Mouse (Mus musculus) A20 (cell line): ENCODE data around the gene Glrp1.

Source experiments
- DNase-seq: peaks from one replicate; pipeline ENCODE4 v3.0.0-alpha.2; 2011; ENCODE audit warnings: low read depth, low spot score

Glrp1 gene

DNA sequence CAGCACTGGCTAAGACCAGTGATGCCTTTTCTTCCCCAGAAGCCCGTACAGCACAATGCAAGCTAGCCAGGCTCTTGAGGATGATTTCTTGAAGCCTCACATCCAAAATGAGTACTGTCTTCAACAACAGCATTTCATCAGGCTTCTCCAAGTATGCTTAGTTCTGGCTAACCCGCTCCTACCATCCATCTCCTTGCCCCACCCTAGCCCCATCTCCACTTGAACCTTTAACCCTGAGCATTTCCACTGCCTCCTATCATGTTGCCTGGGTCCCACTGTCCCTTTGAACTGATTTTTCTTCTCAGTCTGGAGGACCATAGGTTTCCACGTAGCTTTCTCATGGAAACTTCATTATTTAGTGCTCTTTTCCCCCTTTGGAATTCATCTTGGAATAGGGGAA, 17.5 kb downstream of the Glrp1 start:
- DNase-seq = no peak

DNA sequence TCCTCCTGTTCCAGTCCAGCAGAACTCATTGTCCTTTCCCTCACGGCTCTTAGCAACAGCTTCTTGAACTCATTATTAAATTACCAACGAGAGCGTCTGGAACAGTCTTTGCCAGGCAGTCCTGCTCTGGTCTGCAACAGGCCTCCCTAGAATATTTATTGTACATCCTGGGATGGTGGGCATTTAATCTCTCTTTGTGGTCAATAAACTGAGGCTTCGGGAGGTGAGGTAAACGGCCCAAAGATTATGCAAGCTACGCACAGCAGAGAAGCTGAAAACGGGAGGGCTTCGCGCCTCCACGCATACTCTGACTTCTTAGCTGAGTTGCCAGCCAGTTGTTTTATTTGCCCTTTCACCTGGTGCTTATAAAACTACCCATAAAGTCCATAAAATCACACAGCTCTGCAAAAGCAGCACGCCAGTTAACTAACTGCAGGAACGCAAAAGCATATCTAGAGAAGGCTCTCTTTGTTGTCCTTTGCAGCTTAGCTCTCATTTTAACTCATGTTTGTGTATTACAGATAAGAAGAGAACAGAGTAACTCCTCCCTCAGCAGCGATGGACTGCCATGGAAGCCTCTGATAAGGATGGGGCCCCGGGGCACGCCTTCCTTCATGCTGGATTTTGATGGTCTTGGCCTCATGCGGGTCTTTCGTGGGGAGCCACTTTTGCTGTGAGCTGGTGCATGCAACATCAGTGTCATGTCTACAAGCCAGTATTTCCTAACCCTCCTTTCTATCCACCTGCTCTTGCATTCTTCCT, 18.1 kb downstream of the Glrp1 start:
- no peak for DNase-seq

DNA sequence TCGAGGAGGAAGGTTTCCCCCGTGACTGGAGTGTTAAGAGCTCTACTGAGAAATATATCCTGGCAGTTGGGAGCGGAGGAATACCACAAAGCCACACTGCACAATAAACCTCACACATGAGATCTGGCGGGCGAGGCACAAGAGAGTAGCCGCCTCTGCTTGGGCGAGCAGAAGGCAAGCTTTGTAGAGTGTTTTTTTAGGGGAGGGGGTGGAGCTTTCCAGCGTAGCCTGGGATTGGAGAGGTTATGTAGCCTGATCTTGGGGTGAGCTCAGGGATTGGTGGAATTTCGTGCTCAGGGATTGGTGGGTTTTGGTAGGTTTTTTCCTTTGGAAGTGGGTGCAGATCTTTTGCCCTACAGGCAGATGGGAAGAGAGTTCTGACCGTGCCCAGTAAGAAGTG, 19.7 kb downstream of the Glrp1 start:
- DNase-seq = no peak

DNA sequence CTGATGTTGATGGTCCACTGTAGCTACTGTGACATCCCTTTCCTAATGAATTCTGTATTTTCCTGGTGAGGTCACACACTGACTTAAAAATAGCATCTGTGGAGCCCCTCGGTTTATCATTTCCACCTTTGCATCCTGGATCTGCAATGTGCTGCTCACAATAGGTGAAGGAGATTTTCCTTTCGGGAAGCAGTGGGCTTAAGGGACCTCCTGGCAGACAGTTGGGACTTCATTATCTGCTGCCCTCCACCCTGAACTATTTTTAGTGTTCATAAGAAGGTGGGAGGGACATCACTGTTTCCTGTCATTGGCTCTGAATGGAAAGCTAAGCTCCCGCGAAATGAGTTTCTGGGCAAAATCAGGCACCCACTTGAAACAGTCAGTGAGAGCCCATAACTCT, 20.9 kb downstream of the Glrp1 start:
- DNase-seq = no peak

DNA sequence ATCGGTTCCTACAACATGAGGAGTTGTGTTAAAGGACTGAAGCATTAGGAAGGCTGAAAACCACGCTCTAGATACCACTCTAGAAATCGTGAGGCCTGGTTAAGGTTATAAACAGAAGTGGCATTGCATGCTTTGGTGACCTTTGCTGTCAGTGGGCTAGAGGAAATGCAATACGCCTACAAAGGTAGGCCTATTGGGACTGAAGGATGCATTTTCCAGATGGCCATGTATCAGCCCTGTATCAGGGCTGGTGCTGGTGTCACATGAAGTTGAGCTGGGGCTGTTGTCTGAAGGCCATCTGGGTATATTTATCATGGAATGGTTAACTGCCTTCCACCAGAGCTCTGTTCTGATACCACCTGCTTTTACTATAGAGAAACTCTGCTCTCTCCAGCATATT, 23.5 kb downstream of the Glrp1 start:
- DNase-seq = no peak

DNA sequence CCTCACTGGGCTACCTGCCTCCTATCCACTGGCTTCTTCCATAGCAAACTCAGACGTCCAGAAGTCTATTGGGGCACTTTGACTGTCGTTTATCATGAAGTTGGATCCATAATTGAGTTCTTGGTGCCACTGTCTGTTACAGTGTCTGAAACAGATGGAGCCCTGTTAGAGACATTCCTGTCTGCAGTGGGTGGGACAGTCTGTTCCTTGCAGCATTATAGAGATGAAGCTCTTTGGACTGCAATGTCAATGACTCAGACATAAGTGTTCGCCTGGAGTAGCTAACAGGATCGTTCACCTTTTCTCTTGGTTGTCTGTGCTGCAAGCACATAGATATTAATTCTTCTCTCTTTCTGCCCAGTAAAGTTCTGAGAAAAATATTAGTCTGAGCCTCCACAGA, 25.8 kb downstream of the Glrp1 start:
- DNase-seq = no peak

DNA sequence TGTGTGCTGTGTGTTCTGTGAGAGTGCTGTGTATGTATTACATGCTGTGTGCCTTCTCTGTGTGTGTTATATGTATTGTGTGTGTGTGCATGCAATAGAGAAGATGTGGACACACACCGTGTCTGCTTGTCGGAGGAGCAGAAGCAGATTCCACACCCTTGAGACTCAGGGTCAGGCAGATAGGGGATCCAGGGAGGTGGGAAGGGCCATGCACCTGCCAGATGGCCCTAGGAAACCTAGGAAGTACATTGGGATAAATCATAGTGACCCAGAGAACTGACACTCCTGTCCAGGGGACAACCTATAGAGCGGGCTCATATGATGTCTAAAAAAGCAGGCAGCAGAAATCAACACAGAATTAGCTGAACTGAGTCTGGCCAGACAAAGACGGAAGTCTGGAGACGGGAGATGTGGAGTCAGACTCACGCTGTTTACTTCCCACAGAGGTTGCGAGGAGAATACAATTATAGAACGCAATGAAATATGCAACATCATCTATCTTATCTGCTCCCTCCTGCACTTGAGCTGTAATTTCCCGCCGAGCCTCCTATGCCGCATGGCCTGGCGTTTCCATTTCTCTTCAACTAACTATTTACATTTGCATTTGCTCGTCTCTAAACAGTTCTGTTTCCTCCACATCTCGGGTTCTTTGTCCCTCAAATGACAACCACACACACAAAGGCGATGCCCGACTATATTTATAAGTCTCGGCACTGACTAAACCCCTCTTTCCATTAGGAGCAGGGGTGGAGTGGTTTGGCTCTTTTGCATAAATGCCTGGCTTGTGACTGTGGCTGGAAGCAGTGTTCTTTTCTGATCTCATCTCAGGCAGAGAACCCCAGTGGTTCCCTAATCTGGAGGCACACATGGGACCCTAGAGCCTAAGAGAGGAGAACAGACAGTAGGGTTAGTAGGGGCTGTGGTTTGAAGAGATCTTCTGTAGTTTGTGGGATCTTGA, 27.4 kb downstream of the Glrp1 start:
- no peak for DNase-seq

GRCm38 (mm10) chr1:88480594-88480993, 29.3 kb downstream of the Glrp1 start:
- no peak for DNase-seq

DNA sequence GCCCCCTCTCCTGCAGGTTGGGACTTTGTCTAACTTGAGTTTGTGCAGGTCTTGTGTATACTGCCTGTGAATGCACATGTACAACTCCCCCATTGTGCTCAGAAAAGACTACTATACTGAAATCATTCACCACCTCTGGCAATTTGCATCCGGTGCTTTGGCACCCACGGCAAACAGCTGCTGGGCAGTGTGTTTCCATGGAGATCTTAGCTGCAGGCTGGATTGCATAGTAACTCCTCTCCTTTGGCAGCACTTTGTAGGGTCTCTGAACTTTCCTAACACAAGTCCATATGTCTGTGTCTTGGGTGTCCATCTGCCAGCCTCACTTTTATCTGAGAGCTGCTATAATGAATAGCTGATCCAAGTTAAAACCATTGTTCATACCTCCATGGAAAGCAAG, 31.7 kb downstream of the Glrp1 start:
- DNase-seq = no peak

- no peak for DNase-seq
Measured at GRCm38 (mm10) chr1:88476554-88477085, 33.2 kb downstream of the Glrp1 start.

DNA sequence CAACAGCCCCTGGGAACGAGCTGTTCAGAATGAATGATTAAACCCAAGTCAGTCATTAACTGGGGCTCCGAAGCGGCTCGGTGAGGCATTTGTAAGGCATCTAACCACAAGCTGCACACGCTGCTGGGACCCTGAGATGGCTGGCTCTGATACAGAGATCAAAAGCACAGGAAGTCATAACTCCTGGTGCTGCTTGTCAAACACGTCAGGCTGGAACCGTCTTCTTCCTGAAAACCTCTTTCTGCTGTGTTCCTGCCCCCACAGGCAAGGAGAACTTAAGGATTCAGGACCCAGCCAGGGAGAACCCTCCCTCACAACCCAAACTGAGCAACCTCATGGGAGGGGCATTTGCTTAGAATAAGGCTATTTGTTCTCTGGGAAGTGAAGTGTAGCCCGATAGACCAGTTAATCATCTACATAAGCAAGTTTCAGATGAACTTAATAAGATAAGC, 34.3 kb downstream of the Glrp1 start:
- no peak for DNase-seq

DNA sequence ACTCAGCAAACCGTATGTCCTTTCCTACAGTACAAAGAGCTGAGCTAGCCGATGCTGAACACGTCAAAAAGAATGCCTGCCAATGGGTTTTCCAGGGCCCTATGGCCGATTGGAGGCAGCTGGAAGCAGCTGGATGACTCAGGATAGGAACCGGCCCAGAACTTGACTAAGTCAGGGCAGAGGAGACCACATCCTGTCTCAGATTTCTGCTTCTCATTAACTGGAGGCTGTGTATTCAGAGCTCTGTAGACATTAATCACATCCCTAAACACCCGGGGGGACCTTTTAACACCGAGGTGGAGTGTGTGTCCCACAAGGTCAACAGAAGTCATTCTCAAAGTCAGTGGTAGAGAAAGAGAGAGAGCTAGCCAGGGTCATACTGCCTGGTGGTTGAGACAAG, 35.3 kb downstream of the Glrp1 start:
- no peak for DNase-seq

DNA sequence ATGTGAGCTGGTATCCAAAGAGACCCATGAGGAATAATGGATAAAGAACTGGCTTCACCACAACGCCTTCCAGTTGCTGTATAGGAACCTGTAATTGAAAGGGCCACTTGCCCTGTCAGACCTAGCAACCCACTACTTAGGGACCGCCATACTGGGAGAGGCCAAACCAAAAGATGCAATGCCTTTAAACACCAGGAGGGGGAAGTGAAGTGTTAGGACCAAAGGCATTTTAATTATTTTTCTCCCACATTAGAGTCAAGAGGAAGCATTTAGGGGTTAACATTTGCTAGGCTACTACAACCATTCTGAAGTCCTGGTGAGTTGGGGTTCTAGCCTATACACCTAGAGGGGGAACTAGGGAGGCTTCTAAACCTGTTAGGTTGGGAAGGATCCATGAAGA, 36.0 kb downstream of the Glrp1 start:
- no peak for DNase-seq

DNA sequence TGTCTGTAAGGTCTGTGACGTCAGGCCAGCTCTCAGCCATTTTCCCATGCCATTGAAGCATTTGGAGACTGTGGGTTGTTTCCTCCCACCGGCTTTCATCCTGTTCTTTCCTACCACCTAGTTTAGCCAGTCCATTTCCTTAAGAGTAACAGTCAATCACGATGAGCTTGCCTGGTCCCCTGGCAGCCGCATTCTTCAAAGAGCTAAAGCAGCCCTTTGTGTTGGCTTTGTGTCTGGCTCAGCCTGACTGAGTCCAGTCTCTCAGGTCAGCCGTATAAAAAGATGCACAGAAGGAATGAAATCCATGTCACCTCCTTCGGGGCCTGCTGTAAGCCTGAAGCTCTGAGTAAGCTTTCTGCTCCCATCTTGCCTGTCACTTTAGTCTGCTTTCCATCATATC, 37.6 kb downstream of the Glrp1 start:
- no peak for DNase-seq

DNA sequence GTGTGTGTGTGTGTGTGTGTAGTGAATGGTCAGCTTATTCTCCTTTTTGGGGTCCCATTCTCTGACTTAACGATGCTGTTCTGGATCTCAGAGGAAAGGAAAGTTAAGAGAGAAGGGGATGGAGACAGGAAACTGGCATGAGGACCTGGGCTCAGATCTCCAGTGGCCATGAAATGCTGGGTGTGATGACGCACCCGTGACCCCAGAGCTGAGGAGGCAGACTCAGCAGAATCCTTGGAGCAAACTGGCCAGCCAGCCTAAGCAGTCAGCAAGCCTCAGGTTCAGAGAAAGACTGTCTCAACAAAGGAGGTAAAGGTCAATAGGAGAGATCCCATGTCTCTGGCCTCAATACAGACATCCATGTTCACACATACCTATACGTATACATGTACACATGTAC, 40.1 kb downstream of the Glrp1 start:
- DNase-seq = no peak

GRCm38 (mm10) chr1:88468335-88468734, 41.5 kb downstream of the Glrp1 start:
- DNase-seq = no peak

GRCm38 (mm10) chr1:88467866-88468265, 42.0 kb downstream of the Glrp1 start:
- no peak for DNase-seq

- DNase-seq = no peak
Measured at GRCm38 (mm10) chr1:88466325-88467064, 43.4 kb downstream of the Glrp1 start.

- no peak for DNase-seq
Measured at GRCm38 (mm10) chr1:88465722-88466121, 44.1 kb downstream of the Glrp1 start.

DNA sequence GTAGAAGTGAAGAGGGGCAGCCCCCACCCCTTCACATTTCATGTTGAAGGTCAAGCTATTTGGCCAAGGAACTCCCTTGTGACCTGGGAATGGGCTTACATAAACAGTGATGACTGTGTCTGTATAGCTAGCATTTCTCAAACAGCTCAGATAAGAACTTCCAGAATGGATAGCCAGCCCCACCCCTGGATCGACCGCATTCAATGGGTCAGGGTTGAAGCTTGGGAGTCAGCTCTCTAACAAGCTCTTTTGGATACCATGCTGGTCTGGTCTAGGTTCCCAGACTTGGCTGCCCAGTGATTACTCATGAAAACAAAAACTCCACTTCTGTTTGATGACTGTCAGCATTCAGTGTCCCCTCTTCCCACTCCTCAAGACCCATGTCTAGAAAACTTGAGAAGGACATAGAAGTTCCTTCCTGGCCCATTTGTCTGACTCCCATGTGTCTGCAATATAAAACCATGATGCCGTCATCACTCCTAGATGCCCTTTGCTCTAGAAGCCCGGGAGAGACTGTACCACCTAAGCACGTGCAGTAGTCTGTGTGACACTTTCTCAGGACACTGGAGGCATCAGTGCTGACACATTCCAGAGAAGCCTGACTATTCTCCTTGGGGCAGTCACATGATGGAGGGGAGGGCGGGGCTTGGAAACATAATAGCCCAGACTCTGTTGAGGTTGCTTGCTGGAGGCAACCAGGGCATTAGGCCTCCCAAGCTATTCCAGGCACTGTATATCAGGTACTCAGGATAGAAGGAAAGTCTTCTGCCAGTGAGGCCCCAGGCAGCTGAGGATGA, 45.6 kb downstream of the Glrp1 start:
- no peak for DNase-seq

GRCm38 (mm10) chr1:88463241-88463640, 46.6 kb downstream of the Glrp1 start:
- DNase-seq = no peak
